Mouse (Mus musculus): Measurements from ENCODE around the gene Actr3.

Gene Actr3

DNA sequence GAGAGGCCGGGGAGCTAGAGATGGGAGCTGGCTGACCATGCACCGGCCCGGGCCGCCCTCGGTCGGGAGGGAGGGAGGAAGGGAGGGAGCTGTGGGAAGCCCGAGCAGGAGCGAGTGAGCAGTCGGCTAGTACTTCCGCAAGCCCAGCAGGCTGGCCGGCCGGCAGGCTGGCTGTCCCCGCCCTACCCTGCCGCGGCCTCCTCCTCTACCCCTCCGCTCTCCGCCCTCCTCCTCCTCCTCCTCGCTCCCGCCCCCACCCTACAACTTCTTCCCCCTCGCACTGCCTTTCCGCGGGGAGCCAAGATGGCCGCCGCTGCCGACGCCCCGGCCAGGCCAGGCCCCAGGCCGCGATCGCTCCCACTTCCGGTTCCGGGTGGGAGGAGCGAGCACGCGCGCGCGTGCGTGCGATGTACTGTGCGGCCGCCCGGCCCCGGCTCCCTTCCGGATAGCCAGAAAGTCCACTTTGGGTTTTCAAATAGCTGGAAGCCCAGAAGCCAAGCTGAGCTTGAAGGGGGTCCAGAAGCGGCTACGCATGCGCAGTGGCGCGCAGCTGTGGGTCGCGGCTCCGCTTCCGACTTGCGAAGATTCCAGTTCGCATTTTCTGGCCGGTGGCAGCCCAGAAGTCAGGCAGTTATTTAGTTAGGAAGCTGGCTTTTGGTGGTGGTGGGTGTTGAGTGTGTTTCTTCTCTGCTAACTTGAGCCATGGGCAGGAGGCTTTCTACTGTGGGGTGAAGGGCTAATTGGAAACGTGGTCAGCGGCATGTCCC is at the start of gene Actr3:
Gene Actr3, minus strand, starts transcription at position 359 of the 767 bp plus-strand sequence.
- DNase-seq: peak; percentile 99

DNA sequence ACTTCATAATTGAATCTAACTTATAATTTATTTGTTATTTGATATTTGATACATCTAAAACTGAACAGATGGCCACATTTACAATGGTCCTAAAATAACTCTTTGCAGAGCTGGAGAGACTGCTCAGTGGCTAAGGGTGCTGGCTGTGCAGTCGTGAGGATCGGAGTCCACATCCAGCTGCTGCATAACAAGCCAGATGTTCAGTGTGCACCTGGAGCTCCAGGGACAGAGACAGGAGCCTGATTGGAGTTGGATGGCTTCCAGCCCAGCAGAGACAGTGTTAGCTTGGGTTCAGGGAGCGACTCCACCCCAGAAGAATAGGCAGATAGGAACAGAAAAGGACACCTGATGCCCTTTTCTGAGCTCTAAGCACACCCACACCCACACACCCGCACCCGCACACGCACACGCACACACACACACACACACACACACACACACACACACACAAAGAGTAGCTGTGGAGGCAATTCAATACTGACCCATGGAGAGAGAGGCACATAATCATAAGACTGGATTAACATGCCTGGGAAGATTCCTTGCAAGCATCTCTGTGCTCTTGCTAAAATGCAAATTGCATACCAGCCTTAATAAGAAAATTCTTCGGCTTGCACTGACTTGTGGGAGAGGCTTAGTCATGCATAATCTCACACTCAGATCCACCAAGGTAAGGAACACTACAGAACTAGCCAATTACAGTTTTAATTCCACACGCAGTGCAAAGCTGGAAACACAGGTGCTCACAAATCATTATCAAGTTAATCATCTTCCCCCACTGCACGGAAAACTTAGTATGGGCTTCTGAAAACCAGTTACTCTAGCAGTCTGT is 47.1 kb upstream of the Actr3 start:
- peak; percentile 18 for DNase-seq

DNA sequence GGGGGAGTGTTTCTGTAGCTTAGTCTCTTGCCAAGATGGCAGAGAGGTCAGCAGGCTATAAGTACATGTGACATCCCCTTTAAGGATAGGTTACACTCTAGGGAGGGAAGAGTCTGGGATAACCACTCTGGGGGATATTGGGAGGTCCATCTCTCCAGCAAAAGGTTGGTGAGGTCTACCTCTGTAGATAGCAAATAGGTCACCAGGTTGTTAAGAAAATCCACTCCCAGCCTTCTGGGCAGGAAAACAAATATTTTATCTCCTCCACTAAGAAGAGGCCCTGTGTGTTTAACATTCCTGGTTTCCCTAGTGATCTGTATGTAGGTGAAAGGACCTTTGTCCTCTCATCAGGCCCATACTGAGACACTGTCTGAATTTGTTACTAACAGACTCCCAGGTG is 46.3 kb upstream of the Actr3 start:
- DNase-seq: no peak

DNA sequence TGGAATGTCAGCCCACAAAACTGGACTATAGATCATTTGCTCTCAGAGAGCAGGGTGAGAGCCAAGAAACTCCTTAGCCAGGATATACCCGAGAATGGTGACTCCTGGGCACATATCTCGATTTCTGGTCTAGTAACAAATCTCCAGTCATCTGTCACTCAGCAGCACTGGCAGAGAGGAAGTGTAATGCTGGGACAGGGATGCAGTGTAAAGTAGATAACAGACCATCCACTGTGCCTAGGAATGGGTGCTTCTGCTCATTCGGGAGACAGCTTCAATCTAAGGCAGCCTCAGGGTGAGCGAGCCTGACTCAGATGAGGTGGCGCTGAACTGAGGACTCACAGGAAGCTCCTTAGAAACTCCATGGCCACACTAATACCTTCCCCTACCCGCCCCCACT is 43.1 kb upstream of the Actr3 start:
- DNase-seq: no peak

DNA sequence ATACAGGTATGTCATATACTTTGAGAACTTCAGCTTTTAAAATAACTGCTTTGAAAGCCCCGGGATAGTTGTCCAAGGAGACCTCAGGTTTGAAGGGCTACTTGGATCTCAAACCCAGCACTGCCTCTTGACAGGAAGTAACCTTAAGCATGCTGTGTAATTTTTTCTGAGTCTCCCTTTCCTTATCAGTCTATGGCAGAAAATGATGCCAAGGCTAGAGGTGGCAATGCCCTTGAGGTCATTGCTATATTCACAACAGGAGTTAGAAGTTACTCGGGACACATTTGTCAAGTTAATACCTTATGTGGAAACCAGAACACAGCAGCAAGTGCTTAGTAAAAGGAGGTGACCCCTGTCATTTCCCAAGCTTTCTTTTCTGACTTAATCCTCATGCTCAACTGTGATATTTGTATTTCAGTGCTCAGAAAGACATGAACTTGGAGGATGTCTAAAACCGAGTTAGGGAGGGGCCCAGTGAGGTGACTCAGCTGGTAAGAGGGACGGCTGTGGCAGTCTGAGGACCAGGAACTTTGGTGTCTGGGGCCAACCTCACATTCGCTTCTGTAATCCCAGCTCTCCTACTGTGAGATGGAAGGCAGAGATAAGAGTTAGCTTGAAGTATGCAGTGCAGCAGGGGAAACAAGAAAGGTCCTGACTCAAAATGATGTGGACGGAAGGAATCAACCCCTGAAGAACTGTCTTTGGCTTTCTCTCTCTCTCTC is 40.6 kb upstream of the Actr3 start:
- no peak for DNase-seq

DNA sequence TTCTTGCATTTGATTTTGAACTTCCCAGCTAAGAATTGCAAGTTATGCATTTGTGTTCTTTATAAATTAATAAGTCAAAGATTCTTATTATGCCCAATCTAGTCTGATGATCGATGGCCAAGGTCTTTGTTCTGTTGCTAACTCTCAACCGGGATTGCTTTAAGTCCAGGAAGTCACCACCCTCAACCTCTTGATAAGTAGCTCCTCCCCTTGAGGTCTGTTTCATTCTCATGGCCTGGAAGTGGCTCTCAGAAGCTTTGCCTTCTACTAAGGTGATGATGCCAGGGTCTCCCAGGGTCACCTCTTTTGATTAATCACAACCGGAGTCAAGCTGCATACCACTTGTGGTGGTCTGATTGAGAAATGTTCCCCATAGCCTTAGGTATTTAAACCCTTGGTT is 38.3 kb upstream of the Actr3 start:
- no peak for DNase-seq

DNA sequence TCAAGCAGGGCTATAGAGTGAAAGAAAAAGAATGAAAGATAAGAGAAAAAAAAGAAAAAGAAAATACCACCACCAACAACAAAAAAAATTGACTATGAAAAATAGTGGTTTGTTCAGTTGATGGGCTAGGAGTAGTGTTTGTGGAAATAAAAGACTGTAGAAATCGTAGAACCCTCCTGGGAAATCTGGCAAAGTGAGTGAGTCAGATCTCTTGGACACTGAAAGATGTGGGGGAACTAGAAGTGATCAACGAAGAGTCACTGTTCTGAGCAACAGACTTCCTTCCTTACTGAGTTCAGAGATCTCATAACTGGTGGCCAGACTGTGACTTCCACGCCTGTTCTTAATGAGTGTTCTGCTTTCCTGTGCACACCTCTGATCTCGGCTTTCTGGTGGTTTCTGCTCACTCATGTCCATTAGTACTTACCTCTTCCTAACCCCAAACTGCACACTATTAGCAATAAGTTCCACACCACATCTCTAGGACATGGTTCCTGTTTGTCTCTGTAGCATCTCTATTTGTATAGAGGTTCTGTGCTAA is 37.7 kb upstream of the Actr3 start:
- no peak for DNase-seq

DNA sequence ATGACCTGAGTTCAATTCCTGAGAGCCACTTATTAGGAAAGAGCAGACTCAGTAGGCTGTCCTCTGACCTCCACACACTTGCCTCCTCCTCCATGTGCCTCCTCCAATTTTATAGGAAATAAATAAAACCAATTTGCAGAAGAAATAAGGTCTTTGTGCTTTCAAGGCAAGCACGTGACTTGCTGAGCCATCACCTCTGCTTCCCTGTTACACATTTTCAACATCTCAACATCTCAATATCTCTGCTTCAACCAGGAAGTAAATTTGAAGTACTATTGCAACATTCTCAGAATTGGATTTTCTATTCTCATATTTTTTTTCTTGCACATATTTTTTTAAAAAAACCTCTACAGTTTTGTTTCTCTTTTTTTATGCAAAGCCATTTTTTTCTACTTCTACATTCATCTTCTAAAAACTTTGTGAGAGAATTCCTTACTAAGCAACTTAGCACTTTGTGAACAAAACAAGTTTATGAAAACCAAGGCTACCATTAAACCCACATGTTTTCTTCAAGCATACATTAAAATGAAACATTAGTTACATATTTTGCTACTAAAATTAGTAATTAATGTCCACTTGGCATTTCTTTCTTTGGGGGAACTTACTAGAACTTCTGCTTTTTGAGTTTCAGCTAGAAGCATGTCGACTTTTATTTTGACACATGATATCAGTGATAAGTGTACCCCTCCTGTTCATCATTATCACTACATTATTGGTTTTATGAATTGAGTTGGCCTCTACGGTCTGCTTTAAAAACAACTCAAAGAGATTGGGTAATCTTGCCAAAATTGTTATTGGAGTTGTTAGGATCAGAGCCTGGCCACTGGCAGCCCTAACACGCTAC is 35.5 kb upstream of the Actr3 start:
- DNase-seq: no peak

DNA sequence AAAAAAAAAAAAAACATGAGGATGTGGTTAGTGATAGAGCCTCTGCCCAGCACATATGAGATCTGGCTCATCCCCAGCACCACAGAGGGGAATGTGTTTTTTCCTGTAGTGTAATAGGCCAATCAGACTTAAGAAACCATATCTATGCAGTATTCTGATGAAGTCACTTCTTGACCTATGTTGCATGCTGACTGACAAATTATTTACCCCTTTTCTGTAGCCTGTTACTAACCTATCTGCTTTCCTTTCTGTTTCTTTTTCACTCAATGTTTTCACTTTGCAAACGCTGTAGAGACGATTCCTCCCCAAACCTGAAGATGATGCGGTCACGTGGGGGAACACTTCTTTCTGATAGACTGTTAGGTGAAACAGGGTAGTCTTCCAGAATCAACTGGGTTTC is 32.4 kb upstream of the Actr3 start:
- no peak for DNase-seq

DNA sequence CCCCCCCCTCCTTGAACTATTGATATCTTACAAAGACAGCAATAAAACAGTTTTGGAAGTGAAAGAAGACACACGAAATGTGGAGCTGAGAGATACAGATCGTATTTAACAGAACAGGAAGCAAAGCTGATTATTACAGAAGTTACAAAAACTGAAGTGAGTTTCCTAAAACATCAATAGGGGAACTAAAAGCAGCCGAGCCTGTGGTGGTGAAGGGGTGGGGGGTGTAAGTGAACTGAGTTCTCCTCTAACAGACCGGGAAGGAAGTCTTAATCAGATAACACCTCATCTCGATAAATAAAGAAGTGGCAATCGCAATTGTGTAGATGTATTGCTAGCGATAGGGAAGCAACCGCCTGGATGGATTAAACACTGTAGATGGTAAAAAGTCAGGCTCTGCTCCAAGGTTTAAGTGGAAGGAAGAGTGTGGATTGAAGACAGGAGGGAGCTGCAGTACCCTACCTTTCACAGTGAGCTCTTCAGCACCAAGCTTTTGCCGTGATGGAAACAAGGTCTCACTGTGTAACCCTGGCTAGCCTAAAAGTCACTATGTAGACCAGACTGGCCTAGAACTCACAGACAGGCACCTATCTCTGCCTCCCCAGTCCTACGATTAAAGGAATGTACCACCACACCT is 31.2 kb upstream of the Actr3 start:
- DNase-seq: no peak

DNA sequence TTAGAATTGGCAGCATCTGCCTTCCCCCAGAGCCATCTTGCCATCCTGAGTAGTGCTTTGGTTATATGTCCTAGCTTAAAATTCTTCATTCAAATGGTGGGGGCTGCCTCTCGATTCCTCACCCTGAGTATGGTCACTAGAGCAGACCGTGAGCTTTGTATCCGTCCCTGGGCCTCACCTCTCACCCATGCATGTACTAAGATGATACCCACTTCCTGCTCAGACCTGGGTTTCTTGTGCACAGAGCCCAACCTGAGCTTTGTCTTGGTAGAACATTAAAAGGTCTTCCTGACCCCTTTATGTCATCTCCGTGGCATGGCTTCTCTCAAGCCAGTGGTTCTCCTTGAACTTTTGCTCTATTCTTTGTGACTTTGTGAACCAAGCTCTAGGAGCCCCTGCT is 28.5 kb upstream of the Actr3 start:
- no peak for DNase-seq

DNA sequence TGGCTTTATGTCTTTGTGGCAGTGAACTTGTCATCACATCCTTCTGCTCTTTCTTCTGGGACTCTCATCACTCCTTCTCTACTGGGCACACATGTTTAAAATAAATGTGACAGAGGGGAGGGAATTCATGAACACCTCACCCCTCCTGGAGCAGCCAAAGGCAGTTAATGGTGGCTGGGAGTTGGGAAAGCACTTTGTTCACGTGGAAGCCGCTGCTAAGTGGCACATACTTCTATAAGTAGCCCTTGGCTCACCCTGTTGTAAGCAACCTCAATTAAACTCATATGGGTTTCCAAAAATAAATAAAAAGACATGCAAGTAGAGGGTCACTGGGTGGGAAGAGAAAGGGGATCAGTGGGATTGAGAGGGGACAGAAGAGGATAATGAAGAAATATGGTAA is 27.8 kb upstream of the Actr3 start:
- DNase-seq: no peak

DNA sequence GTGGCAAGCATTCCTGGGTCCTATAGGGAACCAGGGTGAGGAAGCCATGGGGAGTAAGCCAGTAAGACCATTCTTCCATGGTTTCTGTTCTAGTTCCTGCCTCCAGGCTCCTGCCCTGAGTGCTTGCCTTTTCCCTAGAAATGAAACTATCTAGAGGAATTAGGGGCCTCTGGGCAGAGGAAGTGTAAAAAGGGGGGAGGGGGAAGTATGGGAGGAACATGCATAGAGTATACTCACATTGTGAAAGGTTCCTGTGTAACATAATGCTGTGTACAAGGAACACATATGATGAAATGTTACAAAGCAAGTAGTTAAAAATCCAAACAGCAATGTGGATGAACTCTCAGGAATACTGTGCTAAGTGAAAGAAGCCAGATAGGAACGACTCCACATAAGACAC is 27.4 kb upstream of the Actr3 start:
- no peak for DNase-seq

DNA sequence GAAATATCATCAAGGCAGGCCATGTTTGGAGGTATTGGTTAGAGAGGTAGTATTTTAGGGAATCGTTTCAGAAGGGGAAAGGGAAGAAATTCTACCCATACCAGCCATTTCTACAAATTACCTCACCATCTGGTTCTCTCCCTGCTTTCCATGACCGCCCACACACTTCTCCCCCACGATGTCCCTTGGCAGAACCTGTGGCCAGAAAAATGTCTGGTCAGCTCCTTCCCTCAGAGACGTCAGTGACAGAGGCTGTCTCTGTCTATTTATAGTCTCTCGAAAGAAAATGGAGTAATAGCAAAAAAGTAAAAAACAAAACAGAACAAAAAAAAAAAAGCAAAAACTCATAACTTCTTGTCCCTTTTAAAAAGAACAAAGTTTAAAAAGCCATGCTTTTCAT is 23.0 kb upstream of the Actr3 start:
- no peak for DNase-seq

DNA sequence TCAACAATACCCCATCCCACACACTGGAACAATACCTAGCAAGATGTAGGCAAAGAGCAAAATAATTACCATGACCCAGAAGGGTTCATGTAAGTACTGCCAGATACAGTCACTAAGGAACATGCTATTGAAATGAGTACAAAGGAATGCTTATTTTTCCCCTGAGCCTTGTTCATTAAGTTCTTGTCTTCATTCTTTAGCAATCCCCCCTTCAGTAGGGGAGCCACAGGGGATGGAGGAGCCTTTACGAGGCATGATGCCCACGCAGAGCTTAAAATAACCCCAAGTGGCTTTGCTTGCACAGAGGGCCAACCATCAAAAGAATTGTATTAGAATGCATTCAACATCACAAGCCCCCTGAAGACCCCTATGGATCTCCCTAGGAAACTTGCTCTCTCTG is 19.6 kb upstream of the Actr3 start:
- no peak for DNase-seq

DNA sequence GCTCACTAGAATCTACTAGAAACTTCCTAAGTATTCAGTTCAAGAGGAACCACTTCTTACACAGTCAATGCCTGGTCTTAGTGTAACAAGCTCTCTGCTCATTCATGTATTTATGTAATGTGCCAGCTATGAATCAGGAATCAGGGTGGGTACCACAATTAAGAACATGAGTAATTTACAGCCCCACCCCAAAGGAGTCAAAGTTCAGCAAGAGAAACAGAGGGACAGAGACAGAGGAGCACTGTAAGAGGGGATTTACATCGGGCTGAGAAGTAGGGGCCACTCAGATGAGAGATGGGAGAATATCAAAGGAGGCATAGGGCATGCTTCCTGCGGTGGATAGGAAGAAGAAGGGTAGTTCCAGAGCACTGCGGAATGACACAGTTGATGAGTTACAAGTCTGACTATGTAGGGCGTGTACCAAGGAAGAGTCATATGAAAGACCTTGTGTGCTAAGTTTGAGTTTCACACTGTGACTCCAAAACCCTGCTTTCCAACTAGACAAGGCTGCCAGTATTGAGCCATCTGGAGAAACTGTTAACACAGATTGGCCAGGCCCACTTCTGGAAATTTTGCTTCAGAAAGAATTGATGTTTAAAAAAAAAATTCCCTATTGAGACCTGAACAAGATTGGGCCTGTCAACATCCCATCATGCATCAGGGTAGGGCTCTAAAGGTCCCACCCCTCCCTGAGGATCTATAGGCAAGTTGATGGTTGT is 14.9 kb upstream of the Actr3 start:
- DNase-seq: no peak

DNA sequence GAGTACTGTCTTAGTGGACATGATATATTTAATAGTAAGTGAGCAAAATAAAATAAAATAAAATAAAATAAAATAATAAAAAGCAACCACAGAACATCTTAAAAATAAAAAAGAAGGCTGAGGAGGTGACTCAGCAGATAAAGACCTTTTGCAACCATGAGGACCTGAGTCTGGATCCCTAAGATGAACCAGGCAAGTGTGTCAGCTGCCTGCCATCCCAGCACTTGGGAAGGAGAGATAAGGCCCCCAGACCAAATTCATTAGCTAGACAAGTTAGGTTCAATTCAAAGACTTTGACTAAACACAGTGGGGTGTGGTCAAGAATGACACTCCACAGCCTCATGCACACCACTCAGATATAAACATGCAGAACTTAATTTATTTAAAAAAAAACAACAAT is 12.4 kb upstream of the Actr3 start:
- DNase-seq: no peak

DNA sequence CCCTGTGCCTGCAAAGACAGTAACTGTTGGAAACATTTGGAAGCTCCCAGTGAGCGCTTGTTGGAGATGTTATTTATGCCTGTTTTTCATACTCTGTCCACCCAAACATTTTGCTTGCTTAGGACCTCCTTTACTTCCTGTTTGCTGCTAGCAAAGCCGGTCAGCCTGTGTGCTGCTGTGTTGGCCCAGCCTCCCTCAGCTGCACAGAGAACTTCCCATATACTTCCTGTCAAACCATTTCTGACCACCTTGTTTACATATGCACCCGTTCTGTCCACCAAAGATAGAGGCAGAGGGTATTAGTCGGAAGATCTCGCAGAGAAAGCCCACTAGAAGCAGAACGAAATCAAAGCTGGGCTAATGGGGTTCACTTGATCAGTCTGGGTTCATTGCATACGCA is 6.2 kb upstream of the Actr3 start:
- no peak for DNase-seq

DNA sequence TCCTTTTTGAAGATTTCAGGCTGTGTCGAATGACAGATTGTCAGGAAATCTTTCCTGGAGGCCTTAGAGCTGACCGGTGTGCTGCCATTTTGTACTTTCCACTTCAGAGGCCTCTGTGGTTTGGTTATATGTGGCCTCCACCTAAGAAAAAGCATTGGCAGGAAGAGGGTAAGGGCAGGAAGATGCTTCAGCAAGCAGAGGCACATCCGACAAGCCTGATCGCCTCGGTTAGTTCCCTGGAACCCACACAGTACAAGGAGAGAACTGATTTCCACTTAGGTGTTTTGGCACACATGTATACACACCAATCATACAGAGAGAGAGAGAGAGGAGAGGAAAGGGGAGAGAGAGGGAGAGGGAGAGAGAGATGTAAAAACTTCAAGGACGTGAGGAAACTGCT is 5.7 kb upstream of the Actr3 start:
- no peak for DNase-seq

DNA sequence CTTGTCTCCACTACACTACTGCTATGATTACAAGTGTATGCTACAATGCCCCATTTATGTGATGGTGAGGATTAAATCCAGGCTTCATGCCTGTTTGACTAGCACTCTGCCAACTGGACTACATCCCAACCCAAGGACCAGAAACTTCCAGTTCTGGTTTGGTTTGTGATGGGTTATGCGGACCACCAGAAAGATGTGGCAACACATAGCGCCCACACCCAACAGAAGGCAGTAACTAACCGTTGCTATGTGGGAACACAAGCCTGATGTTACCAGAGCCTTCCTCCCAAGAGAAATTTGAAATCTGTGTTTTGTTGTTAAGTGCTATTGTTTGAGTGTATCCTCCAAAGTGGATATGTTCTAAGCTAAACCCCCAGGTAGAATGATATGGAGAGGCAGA is 4.0 kb upstream of the Actr3 start:
- DNase-seq: no peak

DNA sequence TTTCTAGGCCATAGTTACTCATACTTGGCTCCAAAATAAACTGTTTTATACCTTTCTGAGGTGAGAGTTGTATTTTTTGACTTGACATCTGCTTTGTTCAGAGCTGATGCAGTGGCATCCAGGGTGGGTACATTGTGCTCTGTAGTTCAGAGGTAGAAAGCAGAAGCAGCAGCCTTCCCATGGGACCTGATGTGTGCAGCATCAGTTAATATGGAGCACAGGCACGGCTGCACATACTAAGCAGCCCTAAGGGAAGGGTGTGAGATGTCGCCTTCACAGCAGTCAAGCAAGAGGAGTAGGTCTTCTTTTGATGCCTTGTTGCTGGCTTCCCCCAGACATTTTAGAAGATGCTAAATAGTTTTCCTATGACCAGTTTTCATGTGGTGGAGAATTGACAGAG is 3.3 kb upstream of the Actr3 start:
- no peak for DNase-seq

Data from right cerebral cortex, postnatal 4 days (tissue).